Mouse (Mus musculus) activated CD4-positive, CD25-positive, alpha-beta regulatory T cell, adult 4 months (primary cell): ENCODE results near the gene Shroom3. TPM values are rescaled to one million over a fixed set of nuclear protein-coding genes. Genes with fewer than 3 reads are reported as not detected.

ENCODE experiments used
- ATAC-seq: one replicate; pipeline ENCODE4 v1.8.0; 2017
- polyA plus RNA-seq, 2 experiments: library from polyadenylated mRNA; unstranded; fragments of 100-300 nt; shearing (Covaris generic); gene quantifications; one replicate each; pipeline ENCODE4 v1.2.1; 2017

Gene Shroom3
- polyA plus RNA-seq, 2 experiments from 2014 or later: not detected

DNA sequence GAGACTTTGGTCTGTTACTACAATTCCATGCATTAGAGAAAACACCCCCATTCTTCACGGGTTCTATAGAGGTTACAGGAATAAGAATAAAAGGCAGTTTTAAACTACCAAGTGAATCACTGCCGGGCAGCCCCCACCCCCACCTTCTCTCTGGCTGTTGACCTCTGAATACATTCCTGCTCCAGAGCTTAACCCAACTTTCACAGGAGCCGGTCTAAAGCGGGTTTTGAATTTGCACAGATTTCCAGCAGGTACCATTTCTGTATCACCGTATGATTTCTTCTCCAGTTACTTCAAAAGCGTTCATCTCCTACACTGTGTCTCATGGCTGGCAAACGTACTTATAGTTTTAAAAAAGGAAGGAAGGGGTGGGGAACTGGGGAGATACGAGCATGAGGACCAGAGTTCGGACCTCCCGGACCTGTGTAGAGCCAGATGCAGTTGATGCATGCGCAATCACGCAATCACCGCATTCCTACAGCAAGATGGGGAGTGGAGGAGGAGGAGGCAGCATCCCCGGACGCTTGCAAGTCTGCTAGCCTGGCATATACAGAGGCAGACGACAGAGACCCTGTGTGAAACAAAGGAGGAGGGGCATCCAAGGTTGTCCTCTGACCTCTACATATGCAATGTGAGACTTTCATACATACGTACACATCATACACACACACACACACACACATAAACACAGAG is 15.7 kb downstream of the Shroom3 start:
- no peak for ATAC-seq

DNA sequence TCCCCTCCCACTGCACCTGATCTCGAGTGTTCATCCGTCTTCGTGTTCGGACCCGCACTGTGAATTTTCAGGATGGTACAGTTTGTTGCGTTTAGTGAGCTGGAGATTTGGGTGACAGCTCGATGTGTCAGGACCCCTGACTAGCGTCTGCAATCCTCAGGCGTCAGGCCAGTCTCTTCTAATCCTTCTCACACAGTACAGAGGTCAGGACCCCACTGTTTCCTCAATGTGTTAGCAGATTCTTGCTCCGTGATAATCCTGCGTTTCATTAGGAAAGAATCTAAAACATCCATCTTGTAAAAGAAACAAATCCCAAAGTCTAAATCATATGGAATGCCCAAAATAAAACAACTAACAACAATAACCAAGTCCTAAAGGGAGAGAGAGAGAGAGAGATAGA is 18.5 kb downstream of the Shroom3 start:
- ATAC-seq: no peak

DNA sequence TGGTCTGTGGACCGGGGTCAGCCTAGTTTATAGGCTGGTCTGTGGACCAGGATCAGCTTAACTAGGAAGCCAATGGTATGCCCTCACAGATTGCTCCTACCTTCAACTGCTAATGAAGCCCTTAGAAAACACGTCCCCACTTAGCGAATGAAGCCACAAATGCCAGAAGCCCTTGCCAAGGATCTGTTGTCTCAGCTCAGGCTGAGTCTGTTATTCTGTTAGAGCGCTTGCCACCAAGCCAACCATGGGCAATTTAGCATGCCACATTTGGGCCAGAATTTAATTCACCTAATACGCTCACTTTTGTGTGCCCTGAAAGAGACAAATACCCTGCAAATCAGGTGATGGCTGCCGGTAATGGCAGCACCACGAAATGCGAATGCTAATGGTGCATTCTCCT is 20.4 kb downstream of the Shroom3 start:
- ATAC-seq: no peak

DNA sequence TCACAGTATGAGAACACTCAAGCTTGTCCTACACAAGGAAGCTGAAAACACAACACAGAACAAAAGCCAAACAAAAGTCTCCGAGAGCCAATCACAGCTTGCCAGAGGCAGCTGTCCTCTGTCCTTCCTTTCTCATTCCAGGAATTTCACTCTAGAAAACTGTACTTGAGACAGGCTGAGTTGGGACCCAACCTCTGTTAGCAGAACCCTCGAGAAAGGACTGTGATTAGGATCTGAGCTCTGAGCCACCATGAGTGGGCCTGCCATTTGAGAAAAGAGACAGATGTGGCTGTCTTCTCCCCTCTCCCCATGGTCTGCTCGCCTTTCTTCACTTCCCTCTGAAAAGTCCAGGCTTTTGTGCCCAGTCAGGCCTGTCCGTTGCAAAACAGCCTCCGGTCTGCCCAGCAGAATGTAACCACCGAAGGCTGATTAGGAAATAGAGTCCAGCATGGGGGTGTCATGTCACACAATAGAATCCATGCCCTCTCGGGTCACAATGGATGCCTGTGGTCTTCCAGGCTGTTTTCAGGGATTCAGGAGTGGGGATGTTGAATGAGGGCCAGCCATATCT is 24.8 kb downstream of the Shroom3 start:
- ATAC-seq: no peak

DNA sequence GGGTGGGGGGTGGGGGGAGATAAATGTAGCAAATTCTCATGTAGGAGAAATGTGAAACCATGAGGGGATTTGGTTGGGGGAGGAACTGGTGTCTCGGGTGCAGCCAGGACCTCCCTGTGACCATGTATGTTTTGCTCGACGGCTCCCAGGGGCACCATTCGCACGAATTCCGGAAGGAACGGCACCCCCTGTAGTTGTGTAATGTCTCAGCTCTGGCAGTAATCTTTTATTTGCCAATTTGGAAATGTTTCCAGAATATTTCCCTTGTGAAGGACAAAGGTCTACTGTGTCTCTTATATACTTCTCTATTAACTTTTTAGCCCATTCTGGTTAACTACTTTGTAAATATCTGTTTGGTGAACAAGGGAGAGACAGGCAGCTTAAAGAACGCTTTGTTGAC is 27.5 kb downstream of the Shroom3 start:
- no peak for ATAC-seq

DNA sequence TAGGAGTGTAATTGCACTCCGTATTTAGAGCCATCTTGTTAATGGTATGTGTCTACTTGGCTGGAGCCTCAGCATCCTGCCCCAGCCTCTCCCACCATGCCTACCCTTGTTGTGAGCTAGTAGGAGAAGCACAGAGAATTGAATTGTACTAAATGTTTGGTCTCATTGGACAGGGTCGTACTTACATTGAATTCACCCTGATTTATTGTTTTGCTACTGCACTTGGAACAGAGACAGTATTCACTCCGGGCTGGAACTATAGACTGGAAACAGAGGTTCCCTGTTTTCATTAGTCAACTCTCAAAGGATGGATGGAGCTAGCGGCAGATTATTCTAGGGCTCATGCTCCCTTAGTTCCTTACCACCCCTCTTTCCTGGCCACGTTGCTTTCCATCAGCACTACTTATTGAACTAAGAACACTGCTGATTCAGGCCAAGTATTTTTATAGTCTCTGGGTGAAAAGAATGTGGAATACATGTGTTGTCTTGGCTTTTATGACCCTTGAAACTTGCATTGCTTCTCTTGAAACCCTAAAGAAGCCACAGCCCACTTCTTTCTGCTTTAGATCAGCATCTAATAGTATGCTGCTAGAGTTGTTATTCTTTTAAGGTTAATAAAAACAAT is 28.5 kb downstream of the Shroom3 start:
- ATAC-seq: no peak

DNA sequence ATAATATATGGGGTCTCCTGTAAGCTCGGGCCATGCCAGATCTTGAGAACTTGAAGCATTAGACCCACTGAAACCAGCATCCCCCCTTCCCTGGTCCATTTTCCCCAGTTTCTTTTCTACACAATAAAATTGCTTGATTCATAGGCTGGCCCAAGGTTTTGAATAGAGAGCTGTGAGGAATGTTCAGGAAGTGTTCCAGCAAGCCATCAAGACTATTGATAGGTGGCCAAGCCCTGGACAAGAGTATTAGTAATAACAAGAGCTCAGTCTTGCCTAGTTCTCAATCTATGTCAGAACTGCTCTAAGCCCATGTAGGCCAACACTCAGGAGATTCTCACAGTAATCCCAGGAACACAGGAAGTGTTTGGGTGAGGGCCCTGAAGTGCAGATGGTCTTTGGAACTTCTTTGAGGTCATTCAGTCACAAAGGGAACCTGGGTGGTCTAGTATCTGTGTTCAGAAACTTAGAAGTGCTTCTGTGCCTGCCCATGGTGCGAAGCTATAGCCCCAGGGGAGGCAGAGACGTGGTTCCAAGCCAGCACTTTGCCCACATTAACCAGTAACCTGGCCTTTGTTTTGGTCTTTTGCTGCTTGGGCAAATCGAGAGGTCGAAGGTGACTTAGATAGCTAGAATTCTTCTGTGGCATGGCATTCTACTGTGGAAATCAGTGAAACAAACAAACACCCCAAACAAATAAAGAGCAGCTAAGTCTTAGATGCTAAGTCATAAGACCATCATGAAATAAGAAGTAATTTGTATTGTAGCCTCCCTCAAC is 29.6 kb downstream of the Shroom3 start:
- ATAC-seq: no peak

DNA sequence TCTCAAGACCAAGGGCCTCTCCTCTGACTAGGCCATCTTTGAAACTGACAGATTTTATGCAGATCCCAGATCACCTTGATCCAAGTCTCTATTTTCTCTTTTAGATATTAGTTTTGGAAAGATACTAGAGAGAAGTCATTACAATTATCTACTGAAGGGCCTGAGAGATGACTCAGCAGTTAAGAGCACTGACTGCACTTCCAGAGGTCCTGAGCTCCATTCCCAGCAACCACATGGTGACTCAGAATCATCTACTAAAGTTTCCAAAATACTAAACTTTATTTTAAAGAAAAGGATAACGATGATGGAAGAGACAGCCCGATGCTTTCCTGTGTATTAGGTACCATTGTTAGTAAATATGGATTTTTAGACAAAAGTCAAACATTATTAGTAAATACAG is 31.7 kb downstream of the Shroom3 start:
- no peak for ATAC-seq

DNA sequence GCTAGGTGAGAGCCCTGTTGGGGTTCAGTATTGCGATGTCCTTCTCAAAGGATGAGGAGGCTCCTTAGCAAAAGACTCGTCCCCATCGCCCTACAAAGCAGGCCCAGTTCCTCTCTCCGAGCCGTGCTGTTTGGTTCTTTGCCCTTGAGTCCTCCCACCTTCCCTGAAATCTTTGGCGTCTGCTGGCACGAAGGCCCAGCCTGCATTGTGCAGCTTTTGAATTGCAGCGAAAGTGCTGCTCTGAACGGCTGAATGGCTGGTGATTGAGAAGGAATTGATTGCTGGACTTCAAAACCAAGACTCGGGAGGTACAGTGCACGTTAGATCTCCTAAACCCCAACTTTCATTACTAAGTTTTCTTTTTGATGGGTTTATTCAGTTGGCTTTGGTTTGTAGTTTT is 32.1 kb downstream of the Shroom3 start:
- ATAC-seq: no peak

DNA sequence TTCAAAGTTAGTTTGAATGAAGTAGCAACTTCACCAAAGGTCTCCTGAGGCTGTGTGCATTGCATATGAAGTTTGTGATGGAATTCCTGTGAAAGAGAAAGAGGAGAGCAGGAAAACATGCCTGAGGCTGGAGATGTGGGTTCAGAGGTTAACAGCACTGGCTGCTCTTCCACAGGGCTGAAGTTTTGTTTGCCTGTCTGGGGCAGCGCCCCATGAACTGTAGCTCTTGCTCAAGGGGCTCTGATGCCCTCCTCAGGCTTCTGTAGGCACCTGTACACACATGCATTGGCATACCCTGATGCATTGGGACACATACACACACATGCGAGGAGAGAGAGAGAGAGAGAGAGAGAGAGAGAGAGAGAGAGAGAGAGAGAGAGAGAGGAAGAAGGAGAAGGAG is 32.7 kb downstream of the Shroom3 start:
- no peak for ATAC-seq

DNA sequence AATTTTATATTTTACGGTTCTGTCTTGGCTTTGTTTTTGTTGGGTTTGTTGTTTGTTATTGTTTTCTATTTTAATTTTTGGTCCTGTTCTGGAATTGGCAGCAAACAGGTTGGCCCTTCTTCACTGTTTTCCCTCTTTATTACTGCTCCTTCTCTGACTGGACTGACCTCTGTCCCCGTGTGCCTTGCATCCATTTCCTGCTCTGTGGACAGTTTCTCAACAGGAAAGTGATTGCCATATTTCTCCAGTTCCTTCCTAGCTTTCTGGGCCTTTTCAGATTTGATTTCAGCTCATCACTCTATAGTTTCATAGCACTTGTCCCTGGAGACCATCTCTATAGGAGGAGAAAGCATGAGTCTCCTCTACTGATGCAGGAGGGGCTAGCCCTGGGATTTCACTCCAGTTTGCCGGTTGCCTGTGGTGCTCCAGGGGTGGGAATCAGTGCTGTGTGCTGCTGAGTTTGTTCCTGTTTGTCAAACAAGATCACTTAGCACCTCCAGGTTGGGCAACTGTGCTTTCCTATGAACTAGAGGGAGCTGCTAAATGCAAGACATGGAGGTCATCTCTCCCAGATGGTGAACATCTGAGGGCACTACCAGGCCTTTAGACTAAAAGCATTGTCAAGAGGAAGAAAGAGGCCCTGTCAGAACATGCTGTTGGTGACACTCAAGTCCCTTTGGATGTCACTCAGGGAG is 34.6 kb downstream of the Shroom3 start:
- no peak for ATAC-seq

DNA sequence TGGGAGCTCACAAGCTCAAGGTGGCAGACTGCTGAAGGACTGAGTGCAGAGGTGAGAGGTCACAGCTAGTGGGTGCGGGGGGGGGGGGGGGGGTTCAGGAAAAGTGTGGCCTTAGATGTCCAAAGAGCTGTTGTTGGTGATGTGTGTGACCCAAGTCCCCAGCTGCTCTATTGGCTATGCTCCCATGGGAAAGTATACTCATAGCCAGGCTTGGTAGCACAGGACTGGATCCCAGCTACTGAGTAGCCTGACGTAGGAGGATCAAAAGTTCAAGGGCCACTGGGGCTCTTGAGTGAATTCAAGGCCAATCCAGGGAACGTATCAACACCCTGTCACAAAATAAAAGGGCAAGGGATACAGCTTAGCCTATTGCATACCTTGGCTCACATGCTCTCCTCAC is 35.6 kb downstream of the Shroom3 start:
- no peak for ATAC-seq

DNA sequence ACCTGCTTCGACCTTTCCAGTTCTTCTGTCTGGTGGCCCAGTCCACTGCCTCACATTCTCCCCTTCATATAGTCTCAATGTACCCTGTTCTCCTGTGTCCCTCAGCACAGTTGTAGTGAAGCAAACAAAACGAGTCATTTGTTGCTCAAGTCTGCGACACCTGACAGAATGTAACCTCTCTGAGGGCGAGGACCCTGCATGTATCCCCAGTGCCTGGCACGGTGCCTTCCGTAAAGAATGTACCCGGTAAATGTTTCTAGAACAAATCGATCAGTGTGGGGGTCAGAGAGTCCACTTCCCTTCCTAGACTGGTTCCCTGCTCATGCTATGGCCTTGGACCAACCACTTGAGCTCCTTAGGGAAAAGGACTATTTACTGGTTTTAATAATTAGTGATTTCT is 38.4 kb downstream of the Shroom3 start:
- no peak for ATAC-seq

DNA sequence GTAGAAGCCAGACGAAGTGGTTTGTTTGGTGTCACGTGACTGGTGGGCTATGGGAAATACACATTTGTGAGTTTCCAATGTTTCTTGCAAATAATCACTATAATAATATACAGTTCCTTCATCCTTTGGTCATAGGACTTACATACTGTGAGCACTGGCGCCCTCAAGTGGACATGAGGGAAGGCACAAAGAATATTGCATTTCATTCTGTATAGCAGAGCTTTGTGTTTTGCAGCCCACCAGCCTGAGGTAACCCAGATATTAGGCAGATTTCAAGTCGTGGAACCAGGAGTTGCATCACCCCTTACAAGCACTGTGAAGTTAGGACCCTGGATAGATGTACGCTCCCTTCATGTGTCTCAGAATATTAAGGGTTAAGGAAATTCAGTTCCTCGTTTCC is 42.7 kb downstream of the Shroom3 start:
- no peak for ATAC-seq

DNA sequence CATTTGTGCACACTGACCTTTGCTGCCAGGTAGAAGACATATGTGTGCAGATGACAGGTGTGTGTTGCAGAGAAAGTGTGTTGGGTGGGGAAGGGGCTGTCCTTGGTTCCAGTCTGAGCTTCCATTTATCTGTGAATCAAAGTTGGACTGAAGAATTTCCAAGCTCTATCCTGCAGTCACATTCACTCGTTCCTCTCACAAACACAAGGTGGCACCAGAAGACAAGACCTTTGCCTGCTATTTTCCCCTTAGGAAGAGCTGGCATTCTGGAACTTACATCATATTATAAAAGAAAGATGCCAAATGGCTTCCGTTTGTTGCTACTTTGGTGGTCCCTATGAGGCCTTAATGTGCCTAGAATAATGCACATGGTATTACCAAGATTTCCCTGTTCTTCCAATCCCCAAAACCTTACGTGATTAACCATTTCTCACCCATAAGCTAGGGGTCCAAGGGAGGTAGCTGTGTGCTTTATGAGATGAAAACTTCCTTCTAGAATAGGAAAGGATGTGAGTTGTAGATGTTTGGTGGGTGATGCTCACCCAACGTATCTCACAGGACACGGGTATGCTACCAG is 45.1 kb downstream of the Shroom3 start:
- ATAC-seq: no peak

DNA sequence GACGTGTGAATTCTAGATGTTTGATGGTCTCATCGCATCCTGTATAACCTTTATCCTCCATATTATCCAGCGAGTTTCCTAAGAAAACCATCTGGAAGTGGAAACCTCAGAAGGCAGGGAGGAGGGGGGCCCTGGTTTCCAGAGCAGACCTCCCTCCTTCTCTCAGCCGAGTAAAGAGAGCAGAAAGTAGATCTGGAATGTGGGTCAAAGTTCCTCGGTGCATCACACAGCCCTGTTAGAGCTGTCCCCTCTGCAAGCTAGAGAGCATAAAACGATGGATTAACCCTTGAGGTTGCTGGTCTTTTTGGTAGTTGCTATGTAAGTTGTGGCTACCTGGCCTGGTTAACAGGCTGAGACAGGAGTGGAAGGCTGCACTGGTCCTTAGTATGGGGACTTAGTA is 46.0 kb downstream of the Shroom3 start:
- ATAC-seq: no peak

DNA sequence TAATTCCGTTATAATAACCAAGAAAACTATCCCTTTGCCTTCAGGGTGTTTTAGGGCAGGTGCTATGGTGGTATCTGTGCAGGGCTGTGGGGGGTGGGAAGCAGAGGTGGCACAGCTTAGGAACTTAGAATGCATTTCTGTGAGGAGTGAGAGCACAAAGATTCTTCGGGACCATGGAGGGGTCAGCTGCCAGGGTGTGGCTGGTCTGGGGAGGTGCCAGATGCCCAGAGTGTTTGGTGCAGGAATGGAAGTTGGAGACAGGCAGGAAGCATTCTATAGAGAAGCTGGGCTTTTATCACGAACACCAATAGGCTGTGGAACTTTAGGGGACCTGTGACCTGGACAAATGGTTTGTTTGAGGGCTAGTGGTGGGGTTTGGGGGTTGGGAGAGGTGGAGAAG is 58.6 kb downstream of the Shroom3 start:
- ATAC-seq: no peak

DNA sequence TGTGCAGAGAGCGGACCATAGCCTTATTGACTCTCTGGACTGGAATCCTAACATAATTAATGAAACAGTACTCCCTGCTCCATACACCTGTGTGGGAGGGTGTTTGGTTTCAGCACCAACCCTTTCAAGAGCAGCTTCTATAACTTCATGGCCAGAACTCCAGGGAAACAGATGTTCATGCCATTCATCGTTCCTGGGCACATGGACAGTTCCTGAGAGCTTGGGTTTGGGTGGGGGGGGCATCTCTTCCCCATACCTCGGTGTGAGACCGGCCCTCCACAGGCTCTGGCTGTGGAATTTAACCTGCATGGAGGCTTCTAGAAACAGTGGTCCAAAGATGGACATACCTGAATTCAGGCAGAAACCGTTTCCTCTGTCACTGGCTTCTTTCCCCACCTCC is 59.5 kb downstream of the Shroom3 start:
- ATAC-seq: no peak

DNA sequence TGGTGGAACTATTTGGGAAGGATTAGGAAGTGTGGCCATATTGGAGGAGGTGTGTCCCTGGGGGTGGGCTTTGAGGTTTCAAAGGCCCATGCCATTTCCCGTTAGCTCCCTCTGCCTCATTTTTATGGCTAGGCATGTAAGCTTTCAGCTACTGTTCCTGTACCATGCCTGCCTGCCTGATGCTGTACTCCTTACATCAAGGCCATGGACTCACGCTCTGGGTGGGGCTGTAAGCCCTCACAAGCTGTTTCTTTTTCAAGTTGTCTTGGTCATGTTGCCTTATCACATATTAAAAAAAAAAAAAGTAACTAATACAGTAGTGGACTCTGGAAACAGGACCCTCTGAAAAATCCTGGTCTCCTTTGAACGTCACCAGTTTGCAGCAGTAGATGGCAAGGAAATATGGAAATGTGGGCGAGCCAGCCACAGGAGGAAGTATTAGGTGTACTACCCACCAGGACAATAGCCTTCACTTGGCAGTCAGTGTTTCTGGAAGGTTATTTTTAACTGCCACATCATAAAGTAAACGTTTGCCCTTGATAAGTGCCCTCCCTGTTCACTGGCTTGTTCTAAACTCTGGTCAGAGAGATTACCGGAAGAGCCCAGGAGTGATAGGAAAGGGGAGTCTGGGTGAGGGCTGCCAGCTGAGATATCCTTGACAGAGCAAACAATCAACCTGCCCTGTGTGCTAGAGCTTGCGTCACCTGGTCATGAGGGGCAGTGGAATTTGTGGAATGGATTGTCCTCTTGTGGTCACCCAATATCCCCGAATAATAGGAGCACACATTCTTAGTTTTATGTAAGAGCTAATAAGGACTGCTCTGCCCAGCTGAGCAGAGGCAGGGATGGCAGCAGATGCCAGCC is 62.4 kb downstream of the Shroom3 start:
- no peak for ATAC-seq

DNA sequence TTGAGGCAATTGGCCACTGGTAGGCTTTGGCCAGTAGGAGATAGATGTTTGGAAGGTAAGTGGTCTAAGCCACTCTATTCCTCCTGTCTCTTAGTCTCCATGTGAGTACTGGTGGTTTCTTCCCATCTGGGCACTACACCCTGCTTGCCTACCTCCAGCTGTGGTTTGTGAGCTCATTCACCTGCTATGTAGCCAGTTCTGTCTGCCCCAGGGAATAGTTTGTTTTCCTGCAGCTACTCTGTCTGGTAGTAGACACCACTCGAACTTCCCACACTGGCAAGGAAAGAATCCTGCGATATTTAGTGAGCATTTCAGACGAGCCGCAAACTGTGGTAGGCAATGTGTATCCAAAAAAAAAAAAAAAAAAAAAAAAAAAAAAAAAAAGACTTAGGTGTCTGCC is 68.3 kb downstream of the Shroom3 start:
- no peak for ATAC-seq

DNA sequence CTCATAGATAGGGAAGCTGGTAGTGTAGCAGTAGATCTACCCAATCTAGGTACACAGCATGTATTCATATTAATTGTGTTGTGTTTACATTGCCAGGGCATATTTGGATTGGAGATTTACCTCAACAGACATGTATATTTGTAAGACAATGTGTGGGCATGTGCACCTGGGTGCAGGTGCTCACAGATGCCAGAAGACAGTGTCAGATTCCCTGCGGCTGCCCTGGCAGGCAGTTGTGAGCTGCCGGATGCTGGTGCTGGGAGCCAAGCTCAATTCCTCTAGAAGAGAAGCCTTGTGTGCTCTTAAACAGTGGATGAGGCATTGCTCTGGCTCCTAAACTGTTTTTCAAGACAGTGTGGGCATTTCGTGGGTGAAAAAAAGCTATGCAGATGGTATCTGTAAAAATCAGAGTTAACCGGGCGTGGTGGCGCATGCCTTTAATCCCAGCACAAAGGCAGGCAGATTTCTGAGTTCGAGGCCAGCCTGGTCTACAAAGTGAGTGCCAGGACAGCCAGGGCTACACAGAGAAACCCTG is 72.1 kb downstream of the Shroom3 start:
- no peak for ATAC-seq
